In genomic region chr14:26637025-26637850, GRCm38 (mm10) we compare ENCODE assay signal across 8 mouse cellular contexts. TPM values are rescaled to one million over a fixed set of nuclear protein-coding genes. Genes with fewer than 3 reads are reported as not detected.
DNase-seq lines count a peak whose midpoint lies in the region; ATAC-seq and TF ChIP-seq lines count a peak whose summit lies in the region.

No protein-coding gene starts in this region.

- no peak for TF ChIP-seq CTCF in heart, postnatal 0 days (IDR thresholded peaks at IDR 0.05; ENCODE audit: low read depth)
- no peak for TF ChIP-seq CTCF in lung, postnatal 0 days (IDR thresholded peaks at IDR 0.05)

- no peaks in the 10 kb centered on the region for H3K9me3 ChIP-seq in forebrain, embryonic 10.5 days
- no peaks in the 10 kb centered on the region for H3K9me3 ChIP-seq in heart, postnatal 0 days (replicated peaks; ENCODE audit: control insufficient read depth, low read length)
- no peaks in the 10 kb centered on the region for H3K9me3 ChIP-seq in lung, postnatal 0 days (ENCODE audit: low read length)

- peak overlapping the region; percentile 69 for H3K4me2 ChIP-seq in heart, postnatal 0 days (ENCODE audit: low read depth, low read length)
- H3K4me2 ChIP-seq in lung, postnatal 0 days (replicated peaks; ENCODE audit: low read depth, low read length) = peak overlapping the region; percentile 75

- peak overlapping the region; percentile 91 for H3K27ac ChIP-seq in forebrain, embryonic 10.5 days
- peak overlapping the region; percentile 96 for H3K27ac ChIP-seq in heart, postnatal 0 days (ENCODE audit: low read depth)
- H3K27ac ChIP-seq in lung, postnatal 0 days (ENCODE audit: low read length) = peak overlapping the region; percentile 87

- 37% methylated on average over 17 of the region's 17 CpGs for WGBS in forebrain, embryonic 10.5 days
- WGBS in heart, postnatal 0 days = 10% methylated on average over 17 of the region's 17 CpGs
- 21% methylated on average over 17 of the region's 17 CpGs for WGBS in lung, postnatal 0 days

- TF ChIP-seq EP300 in heart, postnatal 0 days (IDR thresholded peaks at IDR 0.05; ENCODE audit: low read depth) = no peak
- TF ChIP-seq EP300 in lung, postnatal 0 days (IDR thresholded peaks at IDR 0.05) = peak; percentile 50; the same call in 1 of the 2 replicates

- H3K4me3 ChIP-seq in forebrain, embryonic 10.5 days = peak overlapping the region; percentile 97
- H3K4me3 ChIP-seq in heart, postnatal 0 days (ENCODE audit: low read depth, low read length) = peak overlapping the region; percentile 96
- H3K4me3 ChIP-seq in lung, postnatal 0 days (ENCODE audit: low read depth, low read length) = peak overlapping the region; percentile 99

- peak overlapping the region; percentile 62 for H3K9ac ChIP-seq in heart, postnatal 0 days (replicated peaks; ENCODE audit: low read depth, low read length)
- H3K9ac ChIP-seq in lung, postnatal 0 days (replicated peaks; ENCODE audit: low read depth) = peak overlapping the region; percentile 41

- 0 out of 2 replicates have a peak, but pooled peaks have one; percentile 0 for ATAC-seq in heart, postnatal 0 days (ENCODE audit: insufficient read depth, low read depth)
- ATAC-seq in lung, postnatal 0 days = no peak
- ATAC-seq in megakaryocyte progenitor cell, adult 5-6 weeks (replicated peaks; ENCODE audit: poor library complexity) = no peak

- H3K36me3 ChIP-seq in forebrain, embryonic 10.5 days (replicated peaks) = peaks cover 12% of the 10 kb centered on the region
- peaks cover 8% of the 10 kb centered on the region; the same call in 1 of the 2 replicates for H3K36me3 ChIP-seq in heart, postnatal 0 days (replicated peaks; ENCODE audit: control insufficient read depth, insufficient read depth, low read length)
- H3K36me3 ChIP-seq in lung, postnatal 0 days (ENCODE audit: insufficient read depth, low read length) = no peaks in the 10 kb centered on the region

- H3K27me3 ChIP-seq in forebrain, embryonic 10.5 days (ENCODE audit: poor library complexity, severe bottlenecking) = no peaks in the 10 kb centered on the region
- no peaks in the 10 kb centered on the region for H3K27me3 ChIP-seq in heart, postnatal 0 days (ENCODE audit: control insufficient read depth, insufficient read depth, low read length)
- H3K27me3 ChIP-seq in lung, postnatal 0 days (replicated peaks; ENCODE audit: insufficient read depth, low read length) = no peaks in the 10 kb centered on the region

- peak; percentile 50 for DNase-seq in layer of hippocampus, adult 11-12 months (ENCODE audit: low spot score)
- DNase-seq in layer of hippocampus, postnatal 25 days (ENCODE audit: extremely low spot score in 1 of 2, low spot score in 1 of 2) = no peak
- DNase-seq in adrenal gland, postnatal 10 days = peak; percentile 59
- DNase-seq in forebrain, embryonic 10.5 days (ENCODE audit: extremely low spot score, low spot score) = no peak
- DNase-seq in heart, postnatal 0 days (ENCODE audit: low spot score) = peak; percentile 68
- DNase-seq in kidney, postnatal 4 days = peak; percentile 8 to 39
- DNase-seq in lung, postnatal 0 days (ENCODE audit: low spot score) = peak; percentile 46

- peaks cover 21% of the 10 kb centered on the region for H3K4me1 ChIP-seq in forebrain, embryonic 10.5 days
- peaks cover 20% of the 10 kb centered on the region for H3K4me1 ChIP-seq in heart, postnatal 0 days (ENCODE audit: control insufficient read depth, insufficient read depth)
- H3K4me1 ChIP-seq in lung, postnatal 0 days (ENCODE audit: insufficient read depth, low read depth, low read length) = peaks cover 9% of the 10 kb centered on the region; the same call in 1 of the 2 replicates

RNA-seq across cellular contexts. Expression of gene Arf4, which starts 0.6 kb away (rescaled TPM):
- total RNA-seq in layer of hippocampus, postnatal 25 days (2021) = 100 to 1,000 TPM; 118 to 130 TPM
- total RNA-seq in adrenal gland, postnatal 10 days (2021) = 100 to 1,000 TPM; 168 to 191 TPM
- polyA plus RNA-seq in forebrain, embryonic 10.5 days (2016; fragmentation: Nextera tagmentation; extraction: Ambion mirVana) = 472 and 487 TPM in 2 replicates
- total RNA-seq in heart, postnatal 0 days (2014; rRNA removed; ENCODE audit: low replicate concordance) = 104 and 119 TPM in 2 replicates
- polyA plus RNA-seq in heart, postnatal 0 days (2015; fragmentation: Nextera tagmentation; extraction: Ambion mirVana) = 264 and 270 TPM in 2 replicates
- polyA plus RNA-seq in lung, postnatal 0 days (2015; fragmentation: Nextera tagmentation; extraction: Ambion mirVana) = 347 and 352 TPM in 2 replicates
- 361 and 398 TPM in 2 replicates for total RNA-seq in megakaryocyte progenitor cell, adult 5-6 weeks (2015)
- total RNA-seq in megakaryocyte progenitor cell, adult 5-6 weeks (2017) = 88.2 and 105 TPM in 2 replicates

RNA-seq across cellular contexts. Expression of gene Pde12, which starts 32.4 kb away (rescaled TPM):
- 1 to 10 TPM; 7.6 to 8.0 TPM for total RNA-seq in layer of hippocampus, postnatal 25 days (2021)
- 1 to 10 TPM; 7.5 to 8.5 TPM for total RNA-seq in adrenal gland, postnatal 10 days (2021)
- 11.4 and 11.8 TPM in 2 replicates for polyA plus RNA-seq in forebrain, embryonic 10.5 days (2016; fragmentation: Nextera tagmentation; extraction: Ambion mirVana)
- total RNA-seq in heart, postnatal 0 days (2014; rRNA removed; ENCODE audit: low replicate concordance) = 9.4 and 12.0 TPM in 2 replicates
- polyA plus RNA-seq in heart, postnatal 0 days (2015; fragmentation: Nextera tagmentation; extraction: Ambion mirVana) = 4.3 and 4.9 TPM in 2 replicates
- polyA plus RNA-seq in lung, postnatal 0 days (2015; fragmentation: Nextera tagmentation; extraction: Ambion mirVana) = 5.4 and 5.5 TPM in 2 replicates
- 15.4 and 15.8 TPM in 2 replicates for total RNA-seq in megakaryocyte progenitor cell, adult 5-6 weeks (2015)
- 12.3 and 13.6 TPM in 2 replicates for total RNA-seq in megakaryocyte progenitor cell, adult 5-6 weeks (2017)

RNA-seq across cellular contexts. Expression of gene Dnah12, which starts 55.8 kb away (rescaled TPM):
- total RNA-seq in layer of hippocampus, postnatal 25 days (2021) = under 1 TPM; 0.12 to 0.31 TPM
- under 1 TPM in 1 of 2 experiments, not detected in 1; 0.03 TPM for total RNA-seq in adrenal gland, postnatal 10 days (2021)
- polyA plus RNA-seq in forebrain, embryonic 10.5 days (2016; fragmentation: Nextera tagmentation; extraction: Ambion mirVana) = not detected in 2 replicates
- 6.3 TPM in 1 of 2 replicates, not detected in the other for total RNA-seq in heart, postnatal 0 days (2014; rRNA removed; ENCODE audit: low replicate concordance)
- polyA plus RNA-seq in heart, postnatal 0 days (2015; fragmentation: Nextera tagmentation; extraction: Ambion mirVana) = 0.05 TPM in 1 of 2 replicates, not detected in the other
- polyA plus RNA-seq in lung, postnatal 0 days (2015; fragmentation: Nextera tagmentation; extraction: Ambion mirVana) = 1.6 and 2.1 TPM in 2 replicates
- 0.49 and 0.64 TPM in 2 replicates for total RNA-seq in megakaryocyte progenitor cell, adult 5-6 weeks (2015)
- 0.21 and 0.47 TPM in 2 replicates for total RNA-seq in megakaryocyte progenitor cell, adult 5-6 weeks (2017)

Comparison
In these comparisons a context has a peak if more than half of its experiments do, and no peak if none do; other contexts are left out.
1. DNase-seq: peak in layer of hippocampus, adult 11-12 months (single experiment), adrenal gland, postnatal 10 days (single experiment), heart, postnatal 0 days (single experiment), kidney, postnatal 4 days (2 of 2) and lung, postnatal 0 days (single experiment); none in layer of hippocampus, postnatal 25 days (0 of 2) and forebrain, embryonic 10.5 days (single experiment).
2. Peak in every context shown above with its lines, with median percentiles within 50 percentile points of each other: H3K27ac ChIP-seq and H3K4me3 ChIP-seq.